Mouse (Mus musculus) CH12.LX (cell line): ENCODE data around the gene Slc15a4. TPM values are rescaled to one million over a fixed set of nuclear protein-coding genes. Genes with fewer than 3 reads are reported as not detected.
A peak's percentile ranks its signal among the peaks of the same experiment; 100 is the strongest.

ENCODE experiments used
- DNase-seq: peaks from one replicate; pipeline ENCODE4 v3.0.0-alpha.2; 2013; ENCODE audit errors: extremely low read depth
- H3K27ac ChIP-seq: 2 replicates; pipeline ENCODE4 v1.5.1; 2012; ENCODE audit warnings: low read depth, mild to moderate bottlenecking, control low read depth, moderate library complexity; ENCODE audit not compliant: insufficient read depth
- H3K27me3 ChIP-seq: replicated peaks from 2 replicates; pipeline ENCODE3; 2012; ENCODE audit warnings: inconsistent platforms
- H3K36me3 ChIP-seq, 2 experiments: replicated peaks in 1 of 2; 2 replicates each; pipeline versions ENCODE3 to v1.6.1; 2012; ENCODE audit warnings: inconsistent platforms in 1 of 2, low read length in 1 of 2, mild to moderate bottlenecking in 1 of 2, mixed read lengths in 1 of 2, moderate library complexity in 1 of 2; ENCODE audit not compliant: control insufficient read depth in 1 of 2, insufficient read depth in 1 of 2
- H3K4me1 ChIP-seq, 2 experiments: 2 replicates each; pipeline ENCODE4 v1.6.1; 2012; ENCODE audit warnings: inconsistent platforms in 1 of 2, moderate library complexity in 1 of 2; ENCODE audit not compliant: insufficient read depth in 2 of 2, control insufficient read depth in 1 of 2
- H3K4me2 ChIP-seq: 2 replicates; pipeline ENCODE4 v1.6.1; 2012; ENCODE audit warnings: low read depth, mild to moderate bottlenecking, control low read depth; ENCODE audit not compliant: poor library complexity, insufficient read depth, severe bottlenecking
- H3K4me3 ChIP-seq, 3 experiments: fragments of 150-350 bp in 1 of 3; sonication (generic) in 1 of 3; replicated peaks in 1 of 3; 2 replicates each; pipeline versions ENCODE3 to v1.5.1; 2011 to 2012; ENCODE audit warnings: low read depth in 2 of 3, low read length in 2 of 3, mild to moderate bottlenecking in 2 of 3, moderate library complexity in 2 of 3, control low read depth in 1 of 3, improper control_type of control experiment in 1 of 3, inconsistent platforms in 1 of 3, mixed read lengths in 1 of 3; ENCODE audit not compliant: poor library complexity in 1 of 3
- H3K79me2 ChIP-seq: replicated peaks from 2 replicates; pipeline ENCODE4 v1.6.1; 2012; ENCODE audit warnings: mild to moderate bottlenecking, moderate library complexity; ENCODE audit not compliant: control insufficient read depth, poor library complexity, insufficient read depth, severe bottlenecking; ENCODE audit errors: extremely low read depth
- H3K9ac ChIP-seq: 2 replicates; pipeline ENCODE4 v1.6.1; 2012; ENCODE audit warnings: low read depth, mild to moderate bottlenecking, control low read depth, moderate library complexity; ENCODE audit not compliant: insufficient read depth
- H3K9me3 ChIP-seq: replicated peaks from 2 replicates; pipeline ENCODE3; 2012; ENCODE audit warnings: low read length, inconsistent platforms, mixed read lengths
- BHLHE40 ChIP-seq: IDR thresholded peaks from 2 replicates; pipeline ENCODE4 v1.6.1; 2011; ENCODE audit warnings: mild to moderate bottlenecking, low read depth, low read length, improper control_type of control experiment
- CHD1 ChIP-seq: IDR thresholded peaks from 2 replicates; pipeline ENCODE4 v1.6.1; 2012; ENCODE audit warnings: low read depth, low read length, improper control_type of control experiment, inconsistent platforms
- CTCF ChIP-seq, 2 experiments: IDR thresholded peaks in 1 of 2; conservative IDR thresholded peaks in 1 of 2; 2 replicates each; pipeline ENCODE4 v1.5.1; 2011 to 2012; ENCODE audit warnings: low read depth in 2 of 2, low read length in 2 of 2, improper control_type of control experiment in 1 of 2, inconsistent platforms in 1 of 2, mild to moderate bottlenecking in 1 of 2, moderate library complexity in 1 of 2
- ELF1 ChIP-seq: IDR thresholded peaks from 2 replicates; pipeline ENCODE4 v1.6.1; 2014; ENCODE audit warnings: low read depth, mild to moderate bottlenecking, inconsistent platforms, low read length, improper control_type of control experiment
- HCFC1 ChIP-seq: IDR thresholded peaks from 2 replicates; pipeline ENCODE4 v1.6.1; 2012; ENCODE audit warnings: low read depth, mild to moderate bottlenecking, inconsistent platforms, low read length, improper control_type of control experiment
- IRF4 ChIP-seq: IDR thresholded peaks from 2 replicates; pipeline ENCODE4 v1.6.1; 2014; ENCODE audit warnings: low read depth, mild to moderate bottlenecking, inconsistent platforms, low read length, improper control_type of control experiment
- JUN ChIP-seq: IDR thresholded peaks from 2 replicates; pipeline ENCODE4 v1.6.1; 2011; ENCODE audit warnings: low read depth, mild to moderate bottlenecking, low read length, improper control_type of control experiment, moderate library complexity; ENCODE audit not compliant: insufficient read depth
- KAT2A ChIP-seq: IDR thresholded peaks from 2 replicates; pipeline ENCODE4 v1.6.1; 2012; ENCODE audit warnings: low read length, improper control_type of control experiment, inconsistent platforms; ENCODE audit not compliant: insufficient replicate concordance
- NRF1 ChIP-seq: IDR thresholded peaks from 2 replicates; pipeline ENCODE4 v1.6.1; 2014; ENCODE audit warnings: low read depth, mild to moderate bottlenecking, inconsistent platforms, low read length, improper control_type of control experiment, moderate library complexity
- RAD21 ChIP-seq: IDR thresholded peaks from 2 replicates; pipeline ENCODE4 v1.6.1; 2011; ENCODE audit warnings: low read depth, mild to moderate bottlenecking, low read length, improper control_type of control experiment, moderate library complexity
- RCOR1 ChIP-seq: conservative IDR thresholded peaks from 2 replicates; pipeline ENCODE4 v1.6.1; 2012; ENCODE audit warnings: low read depth, mild to moderate bottlenecking, inconsistent platforms, low read length, improper control_type of control experiment
- SMC3 ChIP-seq: IDR thresholded peaks from 2 replicates; pipeline ENCODE4 v1.6.1; 2011; ENCODE audit warnings: low read depth, low read length, improper control_type of control experiment
- TBP ChIP-seq: conservative IDR thresholded peaks from 2 replicates; pipeline ENCODE4 v1.6.1; 2011; ENCODE audit warnings: low read depth, low read length, improper control_type of control experiment
- ZC3H11A ChIP-seq: IDR thresholded peaks from 2 replicates; pipeline ENCODE4 v1.6.1; 2012; ENCODE audit warnings: low read depth, mild to moderate bottlenecking, inconsistent platforms, low read length, improper control_type of control experiment
- ZKSCAN1 ChIP-seq: IDR thresholded peaks from 2 replicates; pipeline ENCODE4 v1.6.1; 2012; ENCODE audit warnings: low read depth, inconsistent platforms, low read length, improper control_type of control experiment, borderline replicate concordance
- dilution Hi-C: fragments of 300-500 bp; cut with MboI; formaldehyde crosslinking; loops from 2 replicates; pipeline ENCODE4 v1.14.3; 2020; ENCODE audit warnings: low sequenced_read_pairs; ENCODE audit not compliant: extremely low pct_unique_long_range_greater_than_20kb, extremely low pct_ligation_motif_present
- in situ Hi-C: fragments of 300-500 bp; cut with MboI; formaldehyde crosslinking; loops from 3 replicates; pipeline ENCODE4 v1.14.3; 2019; ENCODE audit warnings: low sequenced_read_pairs, low pct_ligation_motif_present, low pct_unique_long_range_greater_than_20kb, mixed read lengths
- polyA plus RNA-seq: library from polyadenylated mRNA; unstranded; fragments of >175 nt; gene quantifications from 2 replicates; pipeline ENCODE4 v1.2.1, GENCODE M21; 2012; ENCODE audit warnings: low read depth; ENCODE audit not compliant: insufficient read length
- total RNA-seq, 2 experiments: library from RNA; depleted of rRNA; stranded (reverse); fragments of 300-350 nt in 1 of 2; fragments of >200 nt in 1 of 2; gene quantifications; 2 replicates each; pipeline ENCODE4 v1.2.3; 2012 to 2014

The Slc15a4 gene
- total and polyA plus RNA-seq, 3 experiments, result 25.7 to 52.7 (median 25.8) TPM

DNA sequence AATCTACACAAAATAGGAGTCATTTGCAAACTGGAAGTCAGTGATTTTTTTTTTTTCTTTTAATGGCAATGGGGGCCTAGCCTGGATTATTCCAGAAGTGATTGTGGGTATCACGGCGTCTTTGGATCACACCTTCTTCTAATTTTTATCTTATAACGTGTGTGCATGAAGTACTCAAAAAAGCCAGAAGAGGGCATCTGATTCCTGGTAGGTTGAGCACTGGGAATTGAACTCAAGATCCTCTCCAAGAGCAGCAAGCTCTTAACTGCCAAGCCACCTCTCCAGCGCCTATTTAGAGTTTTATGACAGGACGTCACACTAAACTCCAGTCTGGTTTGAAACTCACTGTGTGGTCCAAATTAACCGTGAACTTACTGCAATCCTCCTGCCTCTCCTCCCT lies 44.8 kb downstream of the Slc15a4 start:
- no peaks in the 10 kb centered on the region for H3K79me2 ChIP-seq
- TF ChIP-seq RCOR1 (no peak), ZC3H11A (peak; percentile 6; the same call in 1 of the 2 replicates), RAD21 (peak; percentile 57), SMC3 (peak; percentile 57), CTCF (conservative IDR thresholded peaks at IDR 0.05 in 1 of 2, IDR thresholded peaks at IDR 0.05 in 1 of 2; ENCODE audit: low read depth in 2 of 2, low read length in 2 of 2) (peak in 1 of 2 experiments; percentile 57; a peak in 2 of 4 replicates), ELF1 (no peak), ZKSCAN1 (no peak), BHLHE40 (no peak), NRF1 (no peak), CHD1 (no peak), HCFC1 (no peak)
- 0 out of 4 replicates have a peak, but pooled peaks cover 0 to 4% of the 10 kb centered on the region in 2 experiments for H3K4me1 ChIP-seq
- DNase-seq, result peak; percentile 35
- dilution Hi-C loops, result no loop called here
- no peaks in the 10 kb centered on the region for H3K27me3 ChIP-seq
- H3K9me3 ChIP-seq, result no peaks in the 10 kb centered on the region
- H3K9ac ChIP-seq, result no peak overlapping the region
- in situ Hi-C loops, result no loop called here
- no peak overlapping the region for H3K27ac ChIP-seq
- no peak overlapping the region for H3K4me3 ChIP-seq
- H3K36me3 ChIP-seq, result peaks cover 6 to 18% of the 10 kb centered on the region in 2 experiments
- no peak overlapping the region for H3K4me2 ChIP-seq

GRCm38 (mm10) chr5:127583658-127584057 lies 49.0 kb downstream of the Slc15a4 start:
- H3K4me3 ChIP-seq, result no peak overlapping the region
- in situ Hi-C loops (no loop called here), dilution Hi-C loops (no loop called here)

DNA sequence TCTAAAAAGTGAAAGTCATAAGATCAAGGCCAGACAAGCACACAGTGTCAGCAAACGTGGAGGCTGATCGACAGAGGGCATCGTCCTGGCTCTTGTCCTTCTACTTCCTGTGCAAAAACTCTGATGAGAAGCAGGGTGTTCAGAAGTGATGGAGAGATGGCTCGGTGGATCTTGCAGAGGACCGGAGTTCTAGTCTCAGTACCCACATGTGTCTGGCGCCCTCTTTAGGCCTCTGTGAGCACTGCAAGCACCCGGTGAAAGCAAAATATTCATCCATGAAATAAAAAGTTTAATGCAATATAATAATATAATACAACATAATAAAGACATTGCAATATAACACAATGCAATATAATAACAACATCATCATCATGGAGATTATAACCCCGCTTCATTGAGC lies 55.3 kb downstream of the Slc15a4 start:
- no peak for TF ChIP-seq CHD1
- TF ChIP-seq RAD21, result peak; percentile 46
- TF ChIP-seq CTCF (conservative IDR thresholded peaks at IDR 0.05 in 1 of 2, IDR thresholded peaks at IDR 0.05 in 1 of 2; ENCODE audit: low read depth in 2 of 2, low read length in 2 of 2), result peak; percentile 42 to 49; a peak in 3 of 4 replicates
- TF ChIP-seq JUN, result no peak
- DNase-seq, result no peak
- Histone ChIP-seq H3K27me3 (no peaks in the 10 kb centered on the region), H3K27ac (no peak overlapping the region), H3K36me3 (no peaks in the 10 kb centered on the region), H3K79me2 (no peaks in the 10 kb centered on the region), H3K9me3 (peaks cover 25% of the 10 kb centered on the region), H3K4me2 (no peak overlapping the region), H3K9ac (no peak overlapping the region), H3K4me1 (no peaks in the 10 kb centered on the region), H3K4me3 (no peak overlapping the region)
- in situ Hi-C loops (no loop called here), dilution Hi-C loops (no loop called here)

More at GRCm38 (mm10) chr5:127583658-127584057, 49.0 kb downstream of the Slc15a4 start:
- no peak for DNase-seq
- Histone ChIP-seq H3K4me1 (0 out of 4 replicates have a peak, but pooled peaks cover 0 to 4% of the 10 kb centered on the region in 2 experiments), H3K36me3 (no peaks in the 10 kb centered on the region), H3K79me2 (no peaks in the 10 kb centered on the region), H3K9me3 (peaks cover 6% of the 10 kb centered on the region), H3K9ac (no peak overlapping the region), H3K27ac (no peak overlapping the region), H3K4me2 (no peak overlapping the region), H3K27me3 (no peaks in the 10 kb centered on the region)
- TF ChIP-seq CTCF (conservative IDR thresholded peaks at IDR 0.05 in 1 of 2, IDR thresholded peaks at IDR 0.05 in 1 of 2; ENCODE audit: low read depth in 2 of 2, low read length in 2 of 2) (peak in 1 of 2 experiments; percentile 37; a peak in 2 of 4 replicates), TBP (no peak), IRF4 (no peak), KAT2A (no peak), RAD21 (peak; percentile 4), SMC3 (peak; percentile 25)
